Mouse (Mus musculus): ENCODE data around the gene Pcdh19.

DNA sequence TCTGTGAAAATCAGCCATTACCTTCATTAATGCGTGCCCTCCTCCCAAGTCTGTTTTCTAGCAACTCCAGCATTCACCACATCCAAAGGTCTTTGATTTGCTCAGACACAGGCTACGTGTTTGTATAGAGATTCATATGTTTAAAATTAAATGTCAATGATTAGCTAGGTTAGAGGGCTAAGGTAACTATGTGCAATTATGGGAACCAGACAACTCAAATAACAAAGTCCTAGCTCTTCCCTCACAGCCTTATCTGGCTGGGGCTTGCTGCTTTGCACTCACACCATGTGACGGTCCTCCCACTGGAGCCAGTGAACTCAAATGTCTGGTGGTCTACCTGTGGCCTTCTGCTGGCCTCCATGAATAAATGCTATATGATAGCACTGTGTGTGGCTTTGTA, 38.4 kb downstream of the Pcdh19 start:
- TF ChIP-seq CTCF (conservative IDR thresholded peaks at IDR 0.05; ENCODE audit: insufficient read depth, insufficient read length, low read depth, low read length) (no peak), POLR2A (IDR thresholded peaks at IDR 0.05; ENCODE audit: low read depth, low read length) (no peak)
